Mouse (Mus musculus) mouse embryonic stem cell (cell line): ENCODE measurements at regions not wholly inside any gene's neighbourhood (a gene's known extent, or its start where the extent isn't known, plus 50 kb on each side); places are given as distances from the start of the nearest gene placed in this dataset.

Experiments used
- in situ Hi-C, 2 experiments: fragments of 300-500 bp; cut with MboI; formaldehyde crosslinking; loops; 1 replicate in 1 of 2; 3 replicates in 1 of 2; pipeline ENCODE4 v1.14.3; 2019 to 2020; ENCODE audit warnings: low sequenced_read_pairs in 2 of 2, low pct_unique_long_range_greater_than_20kb in 1 of 2, mixed read lengths in 1 of 2; ENCODE audit not compliant: unreplicated experiment in 1 of 2

DNA sequence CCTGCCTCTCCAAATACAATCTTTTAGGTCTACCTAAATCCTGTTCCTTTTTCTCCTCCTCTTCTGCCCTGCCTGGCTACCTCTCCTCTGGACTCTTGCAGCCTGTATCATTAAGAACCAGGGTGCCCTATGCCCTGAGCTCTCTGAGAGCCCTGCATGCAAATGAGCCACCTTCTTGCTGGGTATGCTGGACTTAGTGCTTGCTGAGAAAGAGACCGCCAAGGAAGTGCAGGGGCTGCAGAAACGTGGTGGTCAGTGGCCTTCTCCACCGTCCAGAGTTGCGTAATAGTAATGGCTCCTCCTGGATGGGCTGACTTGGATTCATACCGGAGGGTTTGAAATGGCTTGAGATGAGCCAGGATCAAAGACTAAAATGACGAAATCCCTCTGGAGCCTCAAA is 86.9 kb upstream of the Dlx2 start:
- in situ Hi-C loops: no loop called here

DNA sequence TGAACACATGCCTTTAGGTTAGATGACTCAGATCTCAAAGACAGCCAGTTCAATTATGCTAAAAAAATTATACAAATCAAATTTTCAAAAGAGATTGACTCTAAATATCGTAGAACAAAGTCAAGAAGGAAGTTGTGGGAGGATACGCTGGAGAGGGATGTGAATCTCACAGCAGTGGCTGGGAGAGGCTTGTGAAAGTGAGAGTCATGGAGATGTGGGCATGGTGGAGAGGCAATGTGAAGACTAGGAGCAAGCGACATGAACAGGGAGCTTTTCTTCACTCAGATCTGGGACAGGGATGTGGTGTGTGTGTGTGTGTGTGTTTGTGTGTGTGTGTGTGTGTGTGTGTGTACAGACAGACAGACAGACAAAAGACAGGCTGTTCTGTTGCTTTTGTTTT is 87.9 kb upstream of the Dlx2 start:
- in situ Hi-C loops: no loop called here

DNA sequence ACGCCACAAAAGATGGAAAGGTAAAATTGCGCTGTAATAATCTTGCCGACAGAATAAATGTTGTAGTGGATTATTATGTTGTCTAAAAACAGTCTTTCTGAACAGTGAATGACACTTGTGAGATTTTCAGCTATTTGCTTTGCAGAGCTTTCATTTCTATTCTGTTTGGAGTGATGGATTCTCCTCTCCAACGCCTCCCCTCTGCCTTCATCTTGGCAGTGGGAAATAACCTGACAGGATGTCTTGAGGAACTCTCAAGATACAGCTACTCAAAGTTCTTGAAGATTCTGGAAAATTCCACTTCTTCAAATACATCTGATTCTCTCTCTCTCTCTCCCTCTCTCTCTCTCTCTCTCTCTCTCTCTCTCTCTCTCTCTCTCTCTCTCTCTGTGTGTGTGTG is 89.6 kb upstream of the Dlx2 start:
- in situ Hi-C loops: no loop called here

DNA sequence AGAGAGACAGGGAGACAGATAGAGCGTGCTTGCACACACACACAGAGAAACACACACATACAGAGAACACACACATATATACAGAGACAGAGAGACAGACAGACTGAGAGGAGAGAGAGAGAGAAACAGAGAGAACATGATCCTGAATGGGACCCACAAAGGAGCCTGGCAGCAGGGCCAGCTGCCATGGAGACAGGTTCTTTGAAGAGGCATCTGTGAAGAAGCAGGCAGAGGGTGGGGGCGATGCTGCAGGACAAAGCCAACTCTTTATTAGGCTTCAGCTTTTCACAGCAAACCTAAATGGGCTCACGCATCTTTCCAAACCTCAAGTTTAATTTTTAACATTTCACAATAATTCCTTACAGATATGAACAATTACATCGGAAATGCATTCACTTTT is 90.0 kb upstream of the Dlx2 start:
- in situ Hi-C loops: no loop called here

DNA sequence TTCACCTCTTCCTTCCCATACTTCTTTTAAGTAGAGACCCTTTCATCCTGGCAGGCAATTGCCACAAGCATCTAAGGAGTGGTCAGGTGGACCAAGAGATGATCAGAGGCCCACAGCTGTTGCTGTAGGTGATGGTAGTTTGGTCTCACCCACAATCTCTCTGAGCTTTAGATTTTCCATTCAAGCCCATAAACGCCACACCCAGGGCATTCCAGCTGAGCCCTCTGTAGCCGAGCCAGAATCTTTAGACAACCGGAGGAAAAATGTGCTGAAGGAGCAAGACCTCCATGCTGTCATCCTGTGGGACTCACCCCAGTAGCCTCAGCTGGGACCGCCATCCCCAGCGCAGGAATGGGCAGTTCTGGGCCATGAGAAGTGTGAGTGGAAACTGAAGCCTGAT is 93.7 kb upstream of the Dlx2 start:
- in situ Hi-C loops: no loop called here

DNA sequence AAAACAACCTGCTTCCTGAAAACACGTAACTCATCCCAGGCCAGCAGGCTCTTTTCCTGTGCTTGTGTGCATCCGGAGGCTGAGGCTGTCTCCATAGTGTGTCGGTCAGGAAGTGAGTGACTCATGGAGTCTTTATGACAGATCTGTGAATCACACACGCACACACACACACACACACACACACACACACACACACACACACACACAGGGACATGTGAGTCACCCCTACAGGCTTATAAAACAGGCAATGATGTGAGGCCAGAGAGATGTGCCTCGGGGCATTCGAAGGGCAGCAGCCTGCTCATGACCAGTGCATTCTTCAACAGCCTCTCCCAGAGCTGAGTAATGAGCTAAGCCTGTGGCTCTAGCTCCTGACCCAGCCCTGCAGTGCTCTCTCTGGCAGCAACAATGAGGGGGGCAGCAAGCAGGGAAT is 97.5 kb upstream of the Dlx2 start:
- in situ Hi-C loops: no loop called here

DNA sequence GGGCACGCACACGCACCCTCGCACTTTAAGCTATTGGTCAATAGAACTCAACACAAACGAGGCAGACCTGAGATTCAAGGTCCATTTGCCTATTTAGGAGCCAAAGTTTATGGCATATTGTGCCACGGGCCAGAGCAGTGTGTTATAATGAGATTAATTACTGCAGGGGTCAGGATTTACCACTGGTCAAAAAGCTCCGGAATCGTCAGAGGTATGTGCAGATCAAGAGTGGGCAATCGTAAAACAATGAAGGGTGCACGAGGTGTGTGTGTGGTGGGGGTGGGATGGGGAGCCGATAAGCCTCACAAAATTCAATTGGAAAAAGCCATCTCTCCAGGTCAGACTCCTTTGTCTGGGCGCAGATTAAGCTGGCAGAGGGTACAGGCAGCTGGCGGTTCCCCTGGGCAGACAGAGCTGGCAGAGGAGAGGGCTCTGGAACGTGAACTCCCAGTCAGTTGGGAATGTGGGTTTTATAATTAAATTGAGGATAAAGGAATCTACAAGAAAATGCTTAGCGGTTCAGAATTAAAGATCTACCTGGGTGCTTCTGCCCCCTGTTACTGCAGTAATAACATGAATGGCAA is 97.4 kb upstream of the Itga6 start:
- in situ Hi-C loops: no loop called here

DNA sequence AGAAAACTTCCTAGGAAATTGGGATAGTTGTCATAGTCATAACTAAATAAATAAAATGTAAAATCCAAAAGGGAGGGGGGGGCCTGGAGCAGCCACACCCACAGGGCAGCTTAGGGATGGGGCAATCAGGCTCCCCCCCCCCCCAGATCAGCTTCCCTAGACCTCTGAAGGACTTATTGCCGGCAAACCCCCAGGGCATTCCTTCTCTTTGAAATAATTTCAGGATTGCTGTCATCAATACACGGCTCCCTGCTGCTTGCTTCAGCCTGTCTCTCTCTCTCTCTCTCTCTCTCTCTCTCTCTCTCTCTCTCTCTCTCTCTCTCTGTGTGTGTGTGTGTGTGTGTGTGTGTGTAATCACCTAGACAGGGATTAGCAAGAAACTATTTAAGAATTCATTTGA is 93.8 kb upstream of the Itga6 start:
- in situ Hi-C loops: no loop called here

DNA sequence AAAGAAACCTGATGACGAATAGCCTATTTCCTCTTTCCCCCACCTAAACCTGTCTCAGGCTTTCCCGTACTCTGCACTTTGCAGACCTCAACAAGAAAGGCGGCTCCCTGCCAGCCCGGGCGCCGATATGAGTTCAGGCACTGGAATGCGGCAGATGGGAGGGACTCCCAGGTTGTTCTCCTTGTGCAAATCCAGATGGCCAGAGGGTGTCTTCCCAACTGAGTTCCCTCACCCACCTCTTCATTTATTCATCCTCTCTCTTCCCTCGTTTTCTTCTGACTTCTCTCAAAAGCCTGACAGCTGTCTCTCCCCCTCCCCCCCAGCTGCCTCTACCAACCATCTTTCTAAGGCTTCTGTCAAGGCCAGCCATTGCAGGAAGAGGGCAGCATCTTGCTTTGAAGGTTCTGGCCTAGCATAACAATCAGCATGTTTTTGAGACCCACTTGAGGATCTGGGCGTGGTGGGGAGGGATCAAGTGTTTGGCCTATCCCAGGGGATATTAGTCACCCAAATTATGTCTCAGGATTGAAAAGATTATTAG is 93.1 kb upstream of the Itga6 start:
- in situ Hi-C loops: no loop called here

DNA sequence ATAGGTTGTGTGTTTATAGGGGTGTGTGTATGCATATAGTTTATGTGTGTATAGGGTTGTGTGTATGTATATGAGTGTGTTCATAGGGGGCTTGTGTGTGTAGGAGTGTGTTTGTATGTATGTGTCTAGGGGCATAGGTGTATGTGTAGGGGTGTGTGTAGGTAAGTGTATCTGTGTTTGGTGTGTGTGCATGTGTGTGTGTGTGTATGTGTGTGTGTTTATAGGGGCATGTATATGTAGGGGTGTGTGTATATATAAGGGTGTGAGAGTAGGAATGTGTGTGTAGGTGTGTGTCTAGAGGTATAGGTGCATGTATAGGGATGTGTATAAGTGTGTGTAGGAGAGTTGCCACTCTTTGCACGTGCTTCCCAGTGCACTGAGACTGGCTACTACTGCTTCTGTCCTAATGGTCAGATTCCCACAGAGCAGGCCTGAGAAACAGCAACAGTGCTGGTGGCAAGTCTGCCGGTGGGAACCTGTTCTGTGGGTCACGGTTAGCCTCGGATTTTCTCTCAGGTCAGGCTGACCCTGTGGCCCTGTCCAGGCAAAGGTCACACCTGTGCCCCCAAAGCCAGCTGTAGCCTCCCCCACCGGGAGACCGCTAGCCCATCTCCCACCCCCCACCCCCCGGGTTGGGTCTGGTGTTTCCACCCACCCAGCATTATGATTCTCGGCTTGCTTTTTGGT is 90.5 kb upstream of the Itga6 start:
- in situ Hi-C loops: no loop called here

DNA sequence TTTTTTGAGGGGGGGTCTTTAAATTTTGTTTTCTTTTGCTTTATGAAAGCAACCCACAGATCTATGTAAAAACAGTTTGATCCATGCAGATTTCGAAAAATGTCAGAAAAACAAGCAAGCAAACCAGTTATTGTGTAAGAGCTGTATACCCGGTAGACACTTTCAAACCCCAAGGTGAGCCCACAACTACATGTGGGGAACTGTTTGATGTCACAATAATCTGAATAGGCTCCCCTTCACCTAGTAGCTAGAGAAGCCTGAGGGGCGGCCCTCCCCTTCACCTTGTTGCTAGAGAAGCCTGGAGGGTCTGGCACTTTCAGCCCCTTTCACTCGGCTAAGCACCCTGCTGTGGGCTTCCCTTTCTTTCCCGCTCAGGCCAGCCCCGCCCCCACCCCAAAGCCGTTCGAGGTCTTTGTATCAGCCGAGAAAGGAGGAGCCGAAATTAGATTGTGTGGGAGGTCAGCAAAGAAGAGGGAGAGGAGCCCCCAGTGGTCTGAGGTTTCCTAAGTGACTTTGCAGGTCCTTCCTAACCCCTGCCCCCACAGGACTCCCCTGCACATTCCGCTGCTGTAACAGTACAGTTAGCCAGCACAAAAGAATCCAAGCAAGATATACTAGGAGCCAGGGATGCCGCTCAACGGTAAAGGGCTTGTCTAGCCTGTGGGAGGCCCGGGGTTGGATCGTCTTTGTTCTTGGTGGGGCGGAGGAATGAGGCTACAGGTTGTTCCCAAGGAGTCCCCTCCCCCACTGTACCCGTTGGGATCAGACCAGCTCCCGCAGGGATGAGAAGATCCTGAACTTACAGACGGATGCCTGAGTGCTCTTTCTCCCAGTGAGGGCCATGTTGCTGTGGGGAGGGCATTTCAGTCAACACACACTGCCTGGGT is 89.7 kb upstream of the Itga6 start:
- in situ Hi-C loops: no loop called here

DNA sequence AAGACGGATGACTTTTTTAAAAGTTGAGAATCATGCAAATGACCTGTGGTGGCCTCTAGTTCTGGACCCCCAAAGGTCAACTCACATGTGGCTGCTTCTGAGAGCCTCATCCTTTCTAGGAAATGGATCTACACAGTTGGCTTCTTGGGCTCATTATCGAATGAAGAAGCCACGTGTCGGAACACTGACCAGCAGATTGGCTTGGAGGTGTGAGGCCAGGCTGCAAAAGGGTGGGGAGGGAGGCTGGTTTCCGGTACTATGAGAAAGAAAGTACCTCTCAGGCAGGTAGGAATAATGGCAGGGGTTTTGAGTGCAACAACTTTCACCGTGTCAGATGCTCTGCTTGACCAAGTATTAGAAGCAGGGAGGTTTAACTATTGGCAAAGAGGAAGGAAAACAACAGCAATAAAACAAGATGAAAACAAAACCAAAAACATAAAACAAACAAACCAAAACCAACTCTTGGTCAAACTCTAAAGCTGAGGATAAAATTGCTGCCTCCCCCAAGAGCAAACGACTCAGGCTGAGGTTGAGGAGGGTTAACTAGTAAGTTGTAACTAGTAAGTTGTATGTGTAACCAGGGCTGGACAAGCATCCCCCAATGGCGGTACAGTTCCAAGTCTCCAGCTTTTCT is 88.7 kb upstream of the Itga6 start:
- in situ Hi-C loops: no loop called here

DNA sequence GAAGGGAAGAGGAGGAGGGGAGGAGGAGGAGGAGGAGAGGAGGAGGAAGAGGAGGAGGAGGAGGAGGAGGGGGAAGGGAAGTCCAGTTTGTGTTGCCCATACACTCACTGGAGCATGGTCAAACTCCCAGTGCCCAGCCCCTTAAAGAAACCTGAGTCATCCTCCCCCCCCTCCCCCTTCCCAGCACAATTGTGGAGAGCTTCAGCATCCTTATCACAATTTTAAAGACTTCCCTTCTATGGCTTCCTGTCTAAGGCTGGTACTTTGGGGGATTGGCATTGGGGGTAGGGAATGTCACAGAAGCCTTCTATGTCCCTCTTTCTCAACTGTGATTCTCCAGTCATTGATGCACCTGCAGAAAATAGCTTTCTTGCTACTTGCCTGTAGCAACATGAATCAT is 84.0 kb upstream of the Itga6 start:
- in situ Hi-C loops: no loop called here

DNA sequence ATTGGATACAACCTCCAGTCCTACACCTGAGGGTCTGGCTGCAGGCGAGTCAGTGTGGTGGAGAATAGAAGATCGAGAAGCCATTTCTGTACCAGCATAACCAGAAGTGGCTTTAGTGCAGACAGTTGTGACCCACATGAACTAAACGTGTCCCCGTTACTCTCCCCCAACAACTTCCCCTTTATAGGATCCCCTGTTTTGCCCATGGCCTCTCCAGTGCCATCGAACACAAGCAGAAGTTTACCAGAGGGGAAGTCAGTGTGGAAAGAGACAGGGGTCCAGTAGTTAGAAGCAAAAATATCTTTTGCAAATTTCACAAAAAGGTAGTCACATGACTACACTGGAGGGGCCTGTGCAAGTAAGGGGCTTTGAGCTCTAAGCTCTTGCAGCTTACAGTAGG is 83.4 kb upstream of the Itga6 start:
- in situ Hi-C loops: no loop called here

DNA sequence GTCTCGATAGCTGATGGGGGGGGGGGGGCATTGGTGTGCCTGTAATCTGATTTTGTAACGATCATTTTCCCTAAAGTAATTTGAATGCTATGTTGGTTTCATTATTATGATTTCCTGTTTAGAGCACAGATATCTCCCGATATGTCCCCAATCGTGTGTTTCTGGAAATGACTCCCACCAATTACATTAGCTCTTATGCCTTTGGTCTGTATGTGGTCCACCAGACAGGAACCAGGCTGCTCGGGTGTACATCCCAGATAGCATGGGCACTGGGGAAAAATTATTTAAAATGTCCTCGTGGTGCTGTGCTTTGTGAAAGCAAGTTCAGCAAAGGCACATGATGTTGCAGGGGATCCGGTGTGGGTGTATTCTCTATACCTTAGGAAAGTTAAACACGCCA is 82.0 kb upstream of the Itga6 start:
- in situ Hi-C loops: no loop called here

DNA sequence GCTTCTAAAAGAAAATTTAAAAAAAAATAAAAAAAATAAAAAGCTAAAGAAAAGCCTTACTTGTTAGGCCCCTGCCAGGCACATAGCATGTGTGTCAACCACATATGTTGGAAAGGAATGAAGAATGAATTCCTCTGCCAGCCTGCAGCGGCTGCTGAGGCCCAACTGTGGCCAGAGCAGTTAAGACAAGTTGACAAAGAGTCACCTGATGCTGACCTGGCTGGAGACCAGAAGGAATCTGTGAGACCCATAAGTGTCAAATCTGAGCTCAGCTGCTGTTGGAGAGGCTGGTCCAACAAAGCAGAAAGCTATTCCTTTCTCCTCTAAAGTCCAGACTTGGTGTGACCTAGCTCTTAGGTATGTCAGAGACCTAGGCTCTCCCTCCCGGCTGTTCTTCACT is 78.5 kb upstream of the Itga6 start:
- in situ Hi-C loops: no loop called here

DNA sequence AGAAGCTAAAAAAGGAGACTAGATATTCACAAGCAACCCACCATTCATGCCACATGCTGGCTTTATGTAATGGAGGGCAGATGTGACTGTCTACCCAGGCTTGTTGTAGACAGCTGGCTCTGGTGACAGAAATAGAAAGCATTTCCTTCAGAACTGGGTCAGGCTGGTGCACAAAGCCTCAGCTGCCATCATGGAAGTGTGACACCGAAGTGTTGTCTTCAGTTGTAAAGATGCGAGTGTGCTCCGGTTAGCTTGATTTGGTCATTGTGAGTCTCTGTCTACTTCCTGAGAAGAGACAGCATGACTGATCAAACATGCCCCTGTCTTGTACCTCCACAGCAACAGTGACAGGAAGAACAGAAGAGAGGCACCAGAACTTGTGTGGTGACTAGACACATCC is 77.7 kb upstream of the Itga6 start:
- in situ Hi-C loops: no loop called here

DNA sequence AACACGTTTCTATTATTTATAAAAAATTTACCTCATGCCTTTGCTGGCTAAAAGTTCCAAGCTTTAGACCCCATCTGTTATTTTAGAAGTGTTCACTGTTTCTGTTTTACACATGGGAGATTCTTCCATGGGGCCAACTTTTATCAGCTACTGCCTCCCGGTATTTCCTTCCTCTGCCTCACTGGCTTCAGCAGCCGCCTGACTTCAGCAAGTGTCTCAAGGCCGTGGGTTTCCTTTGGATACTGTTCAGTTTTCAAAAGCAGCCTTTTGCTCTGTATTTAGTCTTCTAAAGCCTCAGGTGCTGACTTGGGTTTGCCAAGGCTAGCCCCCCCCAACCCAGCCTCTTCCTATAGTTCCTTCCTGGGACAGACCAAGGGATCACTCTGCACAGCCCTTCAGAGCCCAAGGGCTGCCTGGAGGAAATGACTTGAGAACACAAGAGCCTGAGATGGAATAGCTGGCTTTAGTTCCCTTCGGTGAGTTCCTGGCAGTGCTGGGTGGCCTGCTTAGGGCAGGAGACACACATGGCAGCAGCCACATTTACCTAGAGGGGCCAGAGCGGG is 75.1 kb upstream of the Itga6 start:
- in situ Hi-C loops: no loop called here

DNA sequence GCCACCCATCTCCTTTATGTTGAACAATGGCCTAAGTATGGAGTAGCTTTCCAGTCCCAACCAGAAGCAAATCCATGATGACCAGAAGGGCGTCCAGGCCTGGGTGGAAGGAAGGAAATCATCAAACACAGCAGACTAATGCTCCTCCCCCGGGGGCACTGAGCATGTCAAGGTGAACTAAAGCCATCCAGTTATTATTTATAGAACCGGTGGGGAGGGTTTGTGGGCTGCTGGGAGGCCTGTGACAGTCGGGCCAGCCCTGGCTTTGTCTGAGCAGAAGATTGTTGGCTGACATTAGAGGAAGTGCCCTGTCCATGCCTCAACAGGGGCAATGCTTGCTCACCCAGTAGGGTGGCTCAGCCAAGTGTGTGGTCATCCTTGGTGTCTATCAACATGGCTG is 74.5 kb upstream of the Itga6 start:
- in situ Hi-C loops: no loop called here
